Mouse (Mus musculus): Measurements from ENCODE around the gene Sinhcaf. TPM values are rescaled to one million over a fixed set of nuclear protein-coding genes. Genes with fewer than 3 reads are reported as not detected.
A peak's percentile ranks its signal among the peaks of the same experiment; 100 is the strongest.
"Not testable (repeated sequence)": the region's sequence is repeated elsewhere in the genome, so short reads cannot be mapped to it uniquely, and the experiment has no call there.

The Sinhcaf gene
- polyA plus RNA-seq (2015; fragmentation: Nextera tagmentation; extraction: Ambion mirVana) = 79.5 and 80.9 TPM in 2 replicates

DNA sequence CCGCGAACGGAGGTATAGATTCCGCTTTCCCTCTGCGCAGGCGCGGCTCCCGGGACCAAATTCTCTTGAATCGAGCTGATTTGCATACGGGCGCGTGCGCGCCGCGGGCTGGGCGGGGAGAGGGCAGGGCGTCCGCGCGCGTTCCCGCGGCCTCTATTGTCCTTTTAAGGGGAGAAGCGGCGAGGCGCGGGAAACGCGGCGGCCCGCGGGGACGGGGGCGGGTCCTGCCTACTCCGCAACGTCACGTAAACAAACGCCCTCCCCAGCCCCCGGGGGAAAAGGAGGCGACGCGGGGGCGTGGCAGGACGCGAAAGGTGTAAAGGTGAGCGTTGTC lies at the start of gene Sinhcaf:
TSS of gene Sinhcaf (minus strand) at position 59 of the 334 bp plus-strand sequence.
- DNase-seq (ENCODE audit: low spot score) = peak; percentile 99

DNA sequence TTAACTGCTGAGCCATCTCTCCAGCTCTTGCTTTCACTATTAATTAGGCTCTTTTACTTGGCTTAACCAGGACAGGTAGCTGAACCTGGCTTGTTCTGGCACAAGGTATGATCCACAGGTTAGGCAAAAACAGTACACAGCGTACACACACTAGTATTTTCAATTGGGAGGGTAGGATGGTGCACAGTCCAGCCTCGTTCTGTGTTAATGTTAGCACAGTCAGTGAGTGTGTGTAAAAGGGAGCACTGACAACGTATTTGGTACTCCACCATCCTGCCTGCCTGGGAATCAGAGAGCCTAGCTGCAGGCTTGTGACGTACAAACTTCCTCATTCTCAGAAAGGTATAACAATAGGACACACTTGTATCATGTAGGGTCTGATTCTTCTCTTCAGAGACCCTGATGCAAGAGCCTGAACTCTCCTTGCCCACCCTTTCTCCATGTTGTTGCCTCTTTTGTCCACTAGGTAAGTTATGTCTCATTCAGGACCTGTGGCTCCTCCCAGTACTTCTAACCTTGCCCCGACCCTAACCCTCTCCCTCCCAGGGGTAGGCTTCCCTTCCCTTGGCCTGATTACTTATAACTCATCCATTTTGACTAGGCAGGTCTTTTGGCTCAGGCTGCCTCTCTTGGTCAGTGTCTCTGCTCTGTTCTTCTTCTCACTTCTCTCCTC lies 48.2 kb upstream of the Sinhcaf start:
- DNase-seq (ENCODE audit: low spot score) = no peak

DNA sequence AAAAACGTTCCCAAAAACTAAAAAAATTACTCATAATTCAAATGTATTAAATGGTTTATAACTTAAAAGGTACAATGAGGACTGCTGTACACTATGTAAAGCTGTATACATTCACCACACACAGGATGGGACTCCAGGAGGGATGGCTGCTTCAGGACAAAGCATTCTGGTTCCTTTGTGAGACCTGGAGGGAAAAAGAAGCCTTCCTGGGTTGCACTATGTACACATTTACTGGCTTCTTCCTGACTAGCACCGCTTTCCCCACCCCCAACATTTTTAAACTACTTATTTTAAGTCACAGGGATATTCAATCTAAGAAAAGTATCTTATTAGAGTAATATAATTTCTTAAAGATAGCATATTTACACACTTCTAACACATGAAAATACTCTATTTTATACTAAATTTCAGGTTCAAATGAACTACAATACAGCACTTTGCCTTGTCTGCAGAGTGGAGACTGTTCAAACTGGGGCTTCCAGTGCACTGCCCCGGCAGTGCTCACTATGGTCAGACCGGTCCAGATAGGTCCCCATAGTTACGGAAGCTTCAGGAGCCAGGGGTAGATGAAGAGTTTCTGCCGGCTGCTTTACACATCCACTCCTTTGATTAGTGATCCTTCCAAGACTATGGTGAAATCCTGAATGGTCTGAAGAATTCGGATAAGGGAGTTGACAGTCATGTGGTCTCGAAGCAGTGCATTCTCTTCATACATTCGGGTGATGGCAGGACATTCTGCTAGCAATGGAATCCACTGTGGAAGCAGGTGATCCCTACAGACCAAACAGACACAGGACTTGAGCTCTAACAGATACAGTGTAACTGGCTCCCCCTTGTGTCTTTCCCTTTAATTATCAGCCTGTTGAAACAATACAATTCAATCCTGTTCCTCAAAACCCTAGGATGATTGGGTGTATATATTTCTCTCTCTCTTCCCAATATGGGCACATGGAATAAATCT lies 47.1 kb upstream of the Sinhcaf start:
- no peak for DNase-seq (ENCODE audit: low spot score)

DNA sequence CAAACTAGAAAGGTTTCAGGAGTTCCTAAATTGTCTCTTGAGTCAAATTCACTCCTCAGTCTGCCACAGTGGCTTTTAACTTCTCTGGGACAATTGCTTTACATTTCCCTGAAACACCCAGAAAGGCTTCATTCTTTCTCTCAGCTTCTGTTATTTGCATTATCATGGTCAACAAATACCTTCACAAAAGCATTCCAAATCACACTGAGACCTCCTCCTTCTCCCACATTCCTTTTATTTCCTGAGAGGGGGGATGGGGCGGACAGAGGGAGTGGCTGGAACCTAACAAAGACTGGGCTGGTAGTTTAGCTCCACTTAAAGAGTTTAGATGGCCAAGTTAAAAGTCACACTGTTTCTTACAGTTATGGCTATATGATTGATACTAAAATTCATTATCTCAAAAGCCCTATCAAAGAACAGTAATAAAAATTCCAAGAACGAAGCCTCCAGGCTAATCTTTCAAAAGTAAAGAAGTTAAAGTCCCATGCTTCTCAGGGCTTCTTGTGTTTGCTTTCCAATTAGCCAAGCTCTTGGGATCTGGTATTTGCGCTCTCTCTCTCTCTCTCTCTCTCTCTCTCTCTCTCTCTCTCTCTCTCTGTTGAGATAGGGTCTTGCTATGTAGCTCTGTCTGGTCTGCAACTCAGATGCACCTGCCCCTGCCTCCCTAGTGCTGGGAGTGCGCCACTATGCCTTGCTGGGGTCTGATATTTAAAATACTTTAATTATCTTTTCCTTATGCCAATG lies 46.3 kb upstream of the Sinhcaf start:
- DNase-seq (ENCODE audit: low spot score) = no peak

DNA sequence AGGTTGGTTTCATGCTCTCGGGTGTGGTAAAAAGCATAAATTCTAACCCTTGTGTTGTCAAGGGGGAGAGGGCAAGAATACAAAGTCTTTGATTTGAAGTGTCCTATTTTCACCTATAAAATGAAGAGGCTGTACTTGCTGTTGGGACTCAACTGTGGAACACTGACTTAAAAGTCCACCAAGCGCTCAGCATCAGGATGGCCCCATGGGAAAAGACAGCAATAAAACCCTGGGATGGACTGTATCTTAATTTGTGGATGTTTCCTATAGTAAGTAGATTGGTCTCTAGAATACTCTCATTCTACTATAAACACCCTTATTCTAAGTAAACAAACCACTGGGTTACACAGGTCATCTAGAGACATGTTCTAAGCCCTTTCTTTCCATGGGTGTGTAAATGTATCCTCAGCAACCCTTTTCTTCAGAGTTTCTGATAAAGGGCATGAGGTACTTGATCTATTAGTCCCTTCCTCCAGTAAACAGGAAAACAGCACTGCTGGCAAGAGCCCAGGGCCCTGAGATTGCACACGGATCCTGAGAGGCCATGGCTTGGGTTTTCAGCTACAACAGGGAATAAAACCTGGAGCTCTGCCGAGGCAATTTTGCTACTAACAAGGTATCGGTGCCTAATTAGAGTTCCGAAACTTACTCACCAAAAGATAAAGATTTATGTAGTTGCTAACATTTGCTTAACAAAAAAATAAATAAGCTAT lies 45.5 kb upstream of the Sinhcaf start:
- no peak for DNase-seq (ENCODE audit: low spot score)

DNA sequence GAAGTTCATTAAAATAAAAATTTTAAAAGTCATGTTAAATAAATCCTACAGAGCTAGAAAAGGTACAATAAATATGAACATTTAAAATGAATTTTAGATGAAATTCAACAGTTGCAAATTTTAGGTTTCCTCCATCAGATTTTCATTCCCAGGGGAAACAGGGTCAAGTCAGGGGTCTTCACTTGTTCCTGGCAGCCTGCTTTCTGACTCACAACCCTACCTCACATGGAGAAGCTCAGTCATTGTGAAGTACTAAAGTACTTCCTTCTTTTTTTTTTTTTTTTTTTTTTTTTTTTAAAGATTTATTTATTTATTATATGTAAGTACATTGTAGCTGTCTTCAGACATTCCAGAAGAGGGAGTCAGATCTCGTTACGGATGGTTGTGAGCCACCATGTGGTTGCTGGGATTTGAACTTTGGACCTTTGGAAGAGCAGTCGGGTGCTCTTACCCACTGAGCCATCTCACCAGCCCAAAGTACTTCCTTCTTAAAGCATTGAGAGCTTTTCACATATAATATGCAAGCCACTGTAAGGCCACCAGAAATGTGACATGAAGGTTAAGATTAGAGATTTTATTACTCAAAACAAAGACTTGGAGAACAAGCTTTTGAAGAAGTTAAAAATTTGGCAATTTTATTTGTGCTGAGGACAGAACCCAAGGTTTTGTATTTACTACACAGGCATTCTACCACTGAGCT lies 43.7 kb upstream of the Sinhcaf start:
- DNase-seq (ENCODE audit: low spot score) = not testable (repeated sequence)

DNA sequence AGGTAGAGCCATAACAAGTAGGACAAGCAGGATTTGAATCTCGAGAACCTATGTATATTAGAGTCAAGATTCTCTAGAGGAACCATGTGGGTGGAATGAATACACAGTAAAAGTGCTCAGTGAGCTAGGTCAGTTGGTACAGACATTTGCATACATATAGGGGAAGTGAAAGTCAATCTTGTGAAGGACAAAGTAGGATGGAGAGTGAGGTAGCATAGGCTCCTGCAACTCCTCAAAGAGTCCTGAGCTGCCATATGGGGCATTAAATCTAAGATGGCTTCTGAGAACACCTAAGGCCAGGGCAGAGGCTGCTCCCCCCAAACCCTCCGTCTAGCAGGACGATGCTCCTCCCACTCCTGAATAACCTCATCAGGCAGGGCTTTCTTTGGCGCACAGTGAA lies 39.7 kb upstream of the Sinhcaf start:
- DNase-seq (ENCODE audit: low spot score) = no peak

DNA sequence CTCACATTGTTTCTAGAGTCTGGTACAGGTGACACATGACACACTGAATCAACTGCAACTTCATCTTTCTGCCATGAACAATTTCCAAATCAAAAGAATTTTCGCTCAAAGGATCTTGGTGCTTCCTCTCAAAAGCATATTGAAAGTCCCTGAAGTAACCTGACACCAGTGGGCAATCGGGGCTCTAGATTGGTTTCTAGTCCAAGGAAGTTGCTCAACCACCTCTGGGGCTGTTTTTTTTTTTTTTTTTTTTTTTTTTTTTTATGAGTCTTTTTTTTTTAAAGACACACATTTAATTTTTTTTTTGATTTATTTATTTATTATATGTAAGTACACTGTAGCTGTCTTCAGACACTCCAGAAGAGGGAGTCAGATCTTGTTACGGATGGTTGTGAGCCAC lies 34.2 kb upstream of the Sinhcaf start:
- DNase-seq (ENCODE audit: low spot score) = no peak

DNA sequence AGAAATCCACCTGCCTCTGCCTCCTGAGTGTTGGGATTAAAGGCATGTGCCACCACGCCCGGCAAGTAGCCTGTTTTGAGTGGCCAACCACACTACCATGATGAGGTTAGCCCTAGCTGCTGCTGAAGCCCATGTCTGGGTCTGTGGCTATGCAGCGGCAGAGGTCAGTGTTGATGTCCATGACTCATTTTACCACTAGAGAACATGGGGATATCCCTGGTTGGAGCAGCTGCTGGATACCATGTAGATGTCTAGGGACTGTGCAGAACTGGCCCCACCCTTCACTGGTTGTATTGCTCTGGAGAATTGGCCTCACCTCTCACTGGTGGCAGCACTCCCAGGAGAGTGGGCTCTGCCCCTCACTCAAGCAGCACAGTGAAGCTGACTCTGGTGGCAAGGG lies 28.8 kb upstream of the Sinhcaf start:
- DNase-seq (ENCODE audit: low spot score) = no peak

DNA sequence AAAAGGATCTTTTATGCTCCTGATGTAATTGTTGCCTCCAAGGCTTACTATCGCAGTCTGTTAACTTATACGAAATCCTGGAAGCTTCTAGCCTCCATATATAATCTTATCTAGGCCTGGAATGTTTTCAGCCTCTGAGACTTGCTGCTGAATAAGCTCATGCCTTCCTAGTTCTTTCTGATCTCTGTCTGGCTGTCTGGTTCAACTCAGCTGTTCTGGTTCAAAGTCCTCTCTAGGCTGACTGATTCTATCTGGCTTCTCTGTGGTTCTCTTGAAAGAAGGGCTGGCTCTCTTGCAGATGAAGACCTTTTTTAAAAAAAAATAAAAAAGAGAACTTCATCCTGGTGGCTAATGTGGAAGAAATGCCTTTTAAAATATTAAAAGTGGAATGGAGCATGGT lies 26.6 kb upstream of the Sinhcaf start:
- DNase-seq (ENCODE audit: low spot score) = no peak

DNA sequence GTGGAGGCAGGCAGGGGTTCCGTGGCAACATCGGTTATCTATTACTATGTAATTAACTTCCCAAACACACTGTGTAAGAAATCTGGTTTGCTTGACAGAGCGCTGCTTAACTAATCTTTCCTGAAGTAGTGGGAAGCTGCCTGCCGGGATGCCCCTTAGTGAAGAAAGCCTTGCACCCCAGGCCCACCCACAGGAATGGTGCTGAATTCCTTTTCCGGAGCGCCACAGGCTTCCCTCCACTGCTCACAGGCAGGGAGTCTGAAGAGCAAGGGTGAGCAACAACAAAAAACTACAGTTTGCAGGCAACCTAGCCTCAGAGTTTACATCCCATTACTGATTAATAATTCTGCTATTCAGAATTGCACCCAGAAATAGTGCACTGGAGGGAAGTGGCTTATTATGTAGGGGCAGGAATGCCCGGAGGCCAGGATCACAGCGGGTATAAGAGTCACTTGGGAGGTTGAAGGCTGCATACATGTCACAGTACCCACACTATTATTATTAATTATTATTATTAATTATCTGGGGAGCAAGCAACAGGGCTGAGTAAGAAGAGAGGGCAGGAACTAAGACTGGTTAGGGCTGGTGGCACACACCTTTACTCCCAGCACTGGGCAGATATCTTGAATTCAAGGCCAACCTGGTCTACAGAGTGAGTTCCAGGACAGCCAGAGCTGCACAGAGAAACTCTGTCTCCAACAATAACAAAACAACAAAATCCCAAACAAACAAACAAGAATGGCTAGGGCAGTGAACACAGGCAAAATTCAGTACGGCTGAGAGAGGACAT lies 26.0 kb upstream of the Sinhcaf start:
- no peak for DNase-seq (ENCODE audit: low spot score)

DNA sequence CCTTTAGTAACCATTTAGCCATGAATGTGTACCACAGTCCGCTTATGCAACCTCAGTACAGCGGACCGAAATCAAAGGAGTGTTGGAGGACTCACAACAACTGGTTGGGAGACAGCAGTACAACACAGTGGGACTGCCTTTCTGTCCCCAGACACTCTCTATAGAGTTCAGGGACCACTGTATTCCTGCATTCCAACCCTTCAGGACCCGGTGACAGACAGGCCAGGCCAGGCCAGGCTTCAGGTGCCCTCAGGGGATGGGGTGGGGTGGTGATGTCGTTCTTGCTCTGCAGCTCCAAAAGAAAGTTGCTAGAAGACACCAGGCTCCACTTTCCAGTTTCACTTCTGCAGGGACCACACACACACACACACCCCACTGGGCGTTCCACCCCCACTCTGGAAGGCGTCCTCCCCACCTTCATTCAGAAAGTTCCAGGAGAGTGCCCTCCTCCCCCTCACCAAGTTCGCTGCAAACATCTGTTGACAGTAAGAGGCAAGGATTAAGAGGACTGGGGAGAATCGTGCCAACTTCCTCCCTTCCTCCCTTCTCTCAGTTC lies 25.2 kb upstream of the Sinhcaf start:
- DNase-seq (ENCODE audit: low spot score) = no peak

DNA sequence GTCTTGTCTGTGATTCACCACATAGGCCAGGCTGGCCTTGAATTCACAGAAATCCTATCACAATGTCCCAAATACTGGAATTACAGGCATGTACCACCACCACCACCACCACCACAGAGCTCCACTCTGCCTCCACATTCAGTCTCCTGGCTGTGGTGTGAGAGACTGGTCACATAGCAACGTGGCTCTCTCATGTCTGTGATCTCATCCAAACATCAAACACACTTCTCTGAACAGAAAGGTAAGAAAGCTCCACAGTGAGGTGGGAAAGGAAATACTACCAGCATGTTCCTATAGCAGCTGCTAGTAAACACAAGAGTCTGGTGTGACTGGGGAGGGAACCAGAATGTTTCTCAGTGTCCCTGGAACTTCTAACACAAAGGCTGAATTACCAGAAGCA lies 15.0 kb upstream of the Sinhcaf start:
- no peak for DNase-seq (ENCODE audit: low spot score)

DNA sequence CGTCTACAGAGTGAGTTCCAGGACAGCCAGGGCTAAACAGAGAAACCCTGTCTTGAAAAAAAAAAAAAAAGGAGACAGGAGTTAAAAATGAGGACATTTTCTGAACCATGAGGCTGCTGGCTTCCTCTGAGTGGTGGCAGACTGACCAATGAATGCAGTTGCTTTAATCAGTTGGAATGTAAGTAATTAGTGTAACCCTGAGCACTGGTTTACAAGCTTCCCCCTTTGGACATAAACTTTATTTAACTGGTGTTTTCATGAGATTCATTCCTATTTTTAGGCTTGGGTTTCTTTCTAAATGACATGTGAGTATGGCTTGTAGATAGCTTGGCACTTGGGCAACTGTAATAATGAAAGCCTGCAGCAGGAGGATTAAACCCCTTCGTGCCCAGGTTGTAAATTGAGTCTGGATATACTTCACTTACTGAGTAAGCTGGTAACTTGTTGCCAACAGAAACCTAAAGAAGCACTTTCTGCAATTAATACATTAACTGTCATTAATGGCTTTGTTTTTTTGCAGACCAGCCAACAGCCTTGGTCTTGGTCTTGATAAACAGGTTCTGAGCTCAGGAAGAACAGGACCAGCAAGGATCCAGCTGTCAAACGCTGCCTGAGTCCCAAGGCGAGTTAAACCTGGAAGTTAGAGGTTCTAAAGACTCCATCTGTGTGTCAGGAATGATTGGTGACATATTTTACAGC lies 13.4 kb upstream of the Sinhcaf start:
- no peak for DNase-seq (ENCODE audit: low spot score)

DNA sequence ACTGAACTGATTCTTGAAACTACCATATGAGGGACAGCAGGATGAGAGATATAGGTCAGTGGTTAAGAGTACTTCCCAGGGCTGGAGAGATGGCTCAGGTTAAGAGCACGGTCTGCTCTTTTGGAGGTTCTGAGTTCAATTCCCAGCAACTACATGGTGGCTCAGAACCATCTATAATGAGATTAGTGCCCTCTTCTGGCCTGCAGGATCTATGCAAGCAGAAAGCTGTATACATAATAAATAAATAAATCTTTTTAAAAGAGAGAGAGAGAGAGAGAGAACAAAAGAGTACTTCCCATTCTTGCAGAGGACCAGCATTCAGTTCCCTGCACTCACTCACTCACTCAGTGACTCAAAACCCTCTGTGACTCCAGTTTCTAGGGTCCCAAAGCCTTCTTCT lies 12.4 kb upstream of the Sinhcaf start:
- no peak for DNase-seq (ENCODE audit: low spot score)

DNA sequence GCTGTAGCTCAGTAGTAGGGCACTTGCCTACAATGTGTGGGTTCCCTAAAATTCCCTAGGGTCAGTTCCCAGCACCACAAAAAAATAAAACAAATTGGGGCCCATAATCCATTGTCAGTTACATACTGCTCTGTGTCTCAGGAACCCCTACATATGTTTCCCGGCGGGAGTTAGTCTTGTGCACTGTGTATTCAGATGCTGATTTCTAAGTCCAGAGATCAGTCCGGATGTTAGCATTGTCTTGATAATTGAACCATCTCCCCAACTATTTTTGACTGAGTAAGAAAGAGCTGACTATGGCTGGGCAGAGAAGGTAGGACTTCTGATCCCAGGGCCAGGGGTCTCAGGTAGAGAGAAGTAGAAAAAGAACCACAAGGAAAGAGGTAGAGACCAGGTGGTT lies 10.8 kb upstream of the Sinhcaf start:
- DNase-seq (ENCODE audit: low spot score) = no peak

DNA sequence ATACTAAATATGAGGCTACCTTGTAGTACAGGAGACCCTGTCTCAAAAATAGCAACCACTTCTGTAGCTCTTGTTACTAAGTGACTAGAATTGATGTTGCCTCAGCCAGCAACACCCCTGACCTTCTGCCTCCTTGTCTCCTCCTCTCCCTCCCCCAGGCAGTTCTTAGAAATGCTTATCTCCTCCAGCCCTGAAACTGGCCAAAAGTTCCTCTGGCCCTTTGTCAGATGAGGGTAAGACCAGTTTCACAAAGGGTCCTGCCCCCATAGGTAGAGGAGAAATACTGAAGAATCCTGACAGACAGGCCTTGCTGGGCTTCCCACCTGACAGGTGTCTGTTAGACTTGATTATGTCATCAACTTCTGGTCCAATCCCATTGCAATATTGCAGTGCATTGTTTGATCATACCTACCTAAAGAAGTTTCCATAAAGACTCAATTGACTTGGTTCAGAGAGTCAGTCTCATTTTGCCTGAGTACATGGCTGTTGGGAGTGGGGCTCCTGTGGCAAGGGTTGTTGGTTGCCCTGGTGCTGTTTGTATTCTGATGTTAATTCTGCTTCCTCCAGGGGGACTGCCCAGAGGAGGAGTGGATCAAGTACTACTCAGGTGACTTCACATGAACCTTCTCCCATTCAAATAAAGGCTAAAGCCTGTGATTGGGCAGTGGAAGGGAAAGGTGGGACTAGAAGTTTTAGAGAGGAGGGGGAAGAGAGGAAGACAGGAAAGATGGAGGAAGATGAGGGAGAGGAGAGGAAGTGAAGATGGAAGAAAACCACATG lies 9.6 kb upstream of the Sinhcaf start:
- no peak for DNase-seq (ENCODE audit: low spot score)

DNA sequence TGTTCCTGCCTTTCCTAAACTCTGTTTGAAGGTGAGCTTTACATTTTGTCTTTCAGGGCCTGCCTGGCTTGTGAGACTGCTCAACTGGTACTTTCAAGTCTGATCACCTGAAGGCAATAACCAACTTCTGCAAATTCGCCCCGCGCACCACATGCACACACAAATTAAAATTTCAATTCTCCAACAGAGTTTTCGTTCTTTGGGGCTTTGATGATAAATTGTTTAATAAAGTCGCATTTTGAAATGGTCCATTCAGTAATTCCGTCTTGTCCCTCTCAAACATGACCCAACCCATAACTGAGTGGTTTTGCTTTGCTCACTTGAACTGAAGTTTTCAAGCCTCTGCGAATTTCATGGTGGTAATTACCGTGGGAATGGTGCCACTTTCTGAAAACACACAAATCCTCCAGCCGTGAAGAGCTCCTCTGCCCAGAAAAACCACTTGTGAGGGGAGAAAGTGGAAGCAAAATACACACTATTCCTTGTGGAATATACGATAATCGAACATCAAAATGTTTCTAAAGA lies 676 bp upstream of the Sinhcaf start:
- no peak for DNase-seq (ENCODE audit: low spot score)
